Comparison of ENCODE assay signal across 24 mouse cellular contexts in genomic region chr12:27312985-27313384, GRCm38 (mm10). TPM values are rescaled to one million over a fixed set of nuclear protein-coding genes. Genes with fewer than 3 reads are reported as not detected.
DNase-seq lines count a peak whose midpoint lies in the region; ATAC-seq lines count a peak whose summit lies in the region.
"Had no signal": no experiment of that assay in that cellular context is flagged by ENCODE, and none has a peak within 500 bp of the region (broad histone marks: within the 10 kb centered on the region; RNA-seq: fewer than 3 reads in every experiment).

No protein-coding gene starts in this region.

- no peak overlapping the region for H3K27ac ChIP-seq in forebrain, embryonic 14.5 days (ENCODE audit: low read depth, low read length)
- H3K27ac ChIP-seq in forebrain, embryonic 15.5 days (replicated peaks), result no peak overlapping the region
- H3K27ac ChIP-seq in heart, embryonic 12.5 days (ENCODE audit: poor library complexity, severe bottlenecking), result no peak overlapping the region
- H3K27ac ChIP-seq: embryonic facial prominence, embryonic 15.5 days; gastrocnemius, adult 2 months; midbrain, embryonic 15.5 days; neural tube, embryonic 13.5 days; stomach, embryonic 15.5 days had no signal

- no peaks in the 10 kb centered on the region for H3K27me3 ChIP-seq in forebrain, embryonic 14.5 days (replicated peaks; ENCODE audit: control insufficient read depth, insufficient read depth, low read length)
- H3K27me3 ChIP-seq in forebrain, embryonic 15.5 days, result no peaks in the 10 kb centered on the region
- peaks cover 16% of the 10 kb centered on the region for H3K27me3 ChIP-seq in heart, embryonic 12.5 days (replicated peaks)
- H3K27me3 ChIP-seq: embryonic facial prominence, embryonic 15.5 days; kidney, embryonic 15.5 days; midbrain, embryonic 15.5 days; neural tube, embryonic 13.5 days; stomach, embryonic 15.5 days had no signal

- DNase-seq in forebrain, embryonic 14.5 days (ENCODE audit: low spot score), result peak; percentile 61
- DNase-seq in heart, postnatal 10 days, result peak; percentile 8 to 35
- peak; percentile 33 to 39 for DNase-seq in right cerebral cortex, postnatal 10 days (ENCODE audit: low spot score in 2 of 2)
- DNase-seq in right cerebral cortex, adult 18-20 months, result no peak
- DNase-seq in layer of hippocampus, adult 11-12 months (ENCODE audit: low spot score), result no peak
- DNase-seq: cerebellum, adult 11 months; gastrocnemius, adult 2 months; kidney, adult 11 months; layer of hippocampus, adult 9-11 months; thymus, postnatal 25 days had no signal

- no peaks in the 10 kb centered on the region for H3K36me3 ChIP-seq in forebrain, embryonic 14.5 days (ENCODE audit: control insufficient read depth, insufficient read depth, low read length)
- H3K36me3 ChIP-seq in forebrain, embryonic 15.5 days, result no peaks in the 10 kb centered on the region
- H3K36me3 ChIP-seq in heart, embryonic 12.5 days, result no peaks in the 10 kb centered on the region
- H3K36me3 ChIP-seq: embryonic facial prominence, embryonic 15.5 days; kidney, embryonic 15.5 days; midbrain, embryonic 15.5 days; neural tube, embryonic 13.5 days; stomach, embryonic 15.5 days had no signal

- WGBS in forebrain, embryonic 14.5 days, result 75% methylated on average over 8 of the region's 8 CpGs
- WGBS in forebrain, embryonic 15.5 days, result 71% methylated on average over 8 of the region's 8 CpGs
- WGBS in heart, embryonic 12.5 days, result 58% methylated on average over 8 of the region's 8 CpGs

- ATAC-seq in forebrain, embryonic 14.5 days, result no peak
- ATAC-seq in forebrain, embryonic 15.5 days (replicated peaks), result no peak
- no peak for ATAC-seq in heart, embryonic 12.5 days (ENCODE audit: insufficient number of reproducible peaks, low FRiP score)
- ATAC-seq: hindbrain, embryonic 16.5 days; midbrain, embryonic 15.5 days had no signal

- intact Hi-C loops in heart, postnatal 10 days (cut with DNase I), result no loop called here

- no peak overlapping the region for H3K9ac ChIP-seq in forebrain, embryonic 14.5 days (ENCODE audit: low read length)
- no peak overlapping the region for H3K9ac ChIP-seq in forebrain, embryonic 15.5 days (replicated peaks)
- H3K9ac ChIP-seq in heart, embryonic 12.5 days, result no peak overlapping the region
- H3K9ac ChIP-seq: embryonic facial prominence, embryonic 15.5 days; kidney, embryonic 15.5 days; midbrain, embryonic 15.5 days; neural tube, embryonic 13.5 days; stomach, embryonic 15.5 days had no signal

- no peak overlapping the region for H3K4me2 ChIP-seq in forebrain, embryonic 14.5 days (ENCODE audit: low read length)
- H3K4me2 ChIP-seq in forebrain, embryonic 15.5 days (replicated peaks), result no peak overlapping the region
- no peak overlapping the region for H3K4me2 ChIP-seq in heart, embryonic 12.5 days
- H3K4me2 ChIP-seq: embryonic facial prominence, embryonic 15.5 days; midbrain, embryonic 15.5 days; neural tube, embryonic 13.5 days; stomach, embryonic 15.5 days had no signal

- no peak overlapping the region for H3K4me3 ChIP-seq in forebrain, embryonic 14.5 days (ENCODE audit: low read depth, low read length)
- no peak overlapping the region for H3K4me3 ChIP-seq in forebrain, embryonic 15.5 days
- H3K4me3 ChIP-seq in heart, embryonic 12.5 days, result no peak overlapping the region
- H3K4me3 ChIP-seq: embryonic facial prominence, embryonic 15.5 days; gastrocnemius, adult 2 months; kidney, embryonic 15.5 days; midbrain, embryonic 15.5 days; myocyte; neural tube, embryonic 13.5 days; stomach, embryonic 15.5 days had no signal

- 0 out of 2 replicates have a peak, but pooled peaks cover 4% of the 10 kb centered on the region for H3K4me1 ChIP-seq in forebrain, embryonic 14.5 days (ENCODE audit: control insufficient read depth, insufficient read depth, low read length)
- peaks cover 16% of the 10 kb centered on the region for H3K4me1 ChIP-seq in forebrain, embryonic 15.5 days
- H3K4me1 ChIP-seq in heart, embryonic 12.5 days (replicated peaks), result peaks cover 27% of the 10 kb centered on the region

- no peaks in the 10 kb centered on the region for H3K9me3 ChIP-seq in forebrain, embryonic 14.5 days (replicated peaks; ENCODE audit: control insufficient read depth, low read length)
- H3K9me3 ChIP-seq in forebrain, embryonic 15.5 days, result no peaks in the 10 kb centered on the region
- H3K9me3 ChIP-seq in heart, embryonic 12.5 days (replicated peaks), result no peaks in the 10 kb centered on the region
- H3K9me3 ChIP-seq: embryonic facial prominence, embryonic 15.5 days; kidney, embryonic 15.5 days; midbrain, embryonic 15.5 days; neural tube, embryonic 13.5 days; stomach, embryonic 15.5 days had no signal

RNA-seq across cellular contexts. Expression of gene Sox11, which starts 29.4 kb away (rescaled TPM):
- 948 and 1,039 TPM in 2 replicates for polyA plus RNA-seq in forebrain, embryonic 14.5 days (2014; fragmentation: Nextera tagmentation; extraction: Ambion mirVana)
- polyA plus RNA-seq in forebrain, embryonic 15.5 days (2015; fragmentation: Nextera tagmentation; extraction: Ambion mirVana), result 1,052 and 1,056 TPM in 2 replicates
- total RNA-seq in heart, postnatal 10 days (2021), result 1 to 10 TPM; 2.3 TPM
- polyA plus RNA-seq in heart, embryonic 12.5 days (2016; fragmentation: Nextera tagmentation; extraction: Ambion mirVana), result 25.1 and 27.5 TPM in 2 replicates
- total RNA-seq: common myeloid progenitor, adult 5-6 weeks; hematopoietic stem cell, adult 5-6 weeks; liver, adult 2 months; megakaryocyte-erythroid progenitor cell, adult 5-6 weeks; MEL had no signal
- polyA plus RNA-seq: liver, adult 2 months had no signal

Comparison
In these comparisons a context has a peak if more than half of its experiments do, and no peak if none do; other contexts are left out.
1. DNase-seq: peak in forebrain, embryonic 14.5 days (single experiment), heart, postnatal 10 days (2 of 2) and right cerebral cortex, postnatal 10 days (2 of 2); none in right cerebral cortex, adult 18-20 months (single experiment) and layer of hippocampus, adult 11-12 months (single experiment).
2. RNA of gene Sox11, which starts 29.4 kb away (polyA plus RNA-seq): 1,052 to 1,056 TPM in forebrain, embryonic 15.5 days and 948 to 1,039 TPM in forebrain, embryonic 14.5 days; 25.1 to 27.5 TPM in heart, embryonic 12.5 days; every median in the first group is over 10 times any median in the second.